Comparison of ENCODE assay signal across 18 mouse cellular contexts in genomic region chr16:10840018-10840417, GRCm38 (mm10). TPM values are rescaled to one million over a fixed set of nuclear protein-coding genes. Genes with fewer than 3 reads are reported as not detected.
"Had no signal": no experiment of that assay in that cellular context is flagged by ENCODE, and none has a peak within 500 bp of the region (broad histone marks: within the 10 kb centered on the region; RNA-seq: fewer than 3 reads in every experiment).

No protein-coding gene starts in this region.

- H3K36me3 ChIP-seq: neural tube, embryonic 12.5 days had no signal

- ATAC-seq: lung, postnatal 0 days had no signal

- H3K27ac ChIP-seq: left cerebral cortex, adult 2 months; liver, embryonic 15.5 days; midbrain, embryonic 10.5 days; neural tube, embryonic 12.5 days had no signal

- H3K9me3 ChIP-seq: liver, embryonic 15.5 days; midbrain, embryonic 10.5 days; neural tube, embryonic 12.5 days had no signal

- H3K4me2 ChIP-seq: liver, embryonic 11.5 days; liver, embryonic 15.5 days; neural tube, embryonic 12.5 days had no signal

- H3K9ac ChIP-seq: liver, embryonic 15.5 days; neural tube, embryonic 12.5 days had no signal

- H3K27me3 ChIP-seq: neural tube, embryonic 12.5 days had no signal

- DNase-seq: kidney, adult 11 months; kidney, postnatal 25 days; lung, adult 2 months; lung, postnatal 4 days; midbrain, embryonic 14.5 days; retina, postnatal 1 day; thymus, postnatal 14 days had no signal

- H3K4me3 ChIP-seq: left cerebral cortex, adult 2 months; liver, embryonic 15.5 days; midbrain, embryonic 10.5 days; myocyte; neural tube, embryonic 12.5 days had no signal

RNA-seq across cellular contexts. Expression of gene Gm11172, which starts 27.3 kb away (rescaled TPM):
- polyA plus RNA-seq: kidney, embryonic 14.5 days; limb, embryonic 11.5 days; liver, embryonic 11.5 days; liver, embryonic 15.5 days; lung, adult 2 months; lung, postnatal 0 days; midbrain, embryonic 10.5 days; midbrain, embryonic 14.5 days; myocyte; neural tube, embryonic 12.5 days; stomach, embryonic 16.5 days; urinary bladder, adult 2 months had no signal

RNA-seq across cellular contexts. Expression of gene Prm1, which starts 34.4 kb away (rescaled TPM):
- polyA plus RNA-seq: kidney, embryonic 14.5 days; limb, embryonic 11.5 days; liver, embryonic 11.5 days; liver, embryonic 15.5 days; lung, postnatal 0 days; midbrain, embryonic 10.5 days; midbrain, embryonic 14.5 days; myocyte; neural tube, embryonic 12.5 days; stomach, embryonic 16.5 days; urinary bladder, adult 2 months had no signal

RNA-seq across cellular contexts. Expression of gene Prm2, which starts 44.1 kb away (rescaled TPM):
- polyA plus RNA-seq: kidney, embryonic 14.5 days; limb, embryonic 11.5 days; liver, embryonic 11.5 days; liver, embryonic 15.5 days; lung, postnatal 0 days; midbrain, embryonic 10.5 days; midbrain, embryonic 14.5 days; myocyte; neural tube, embryonic 12.5 days; stomach, embryonic 16.5 days; urinary bladder, adult 2 months had no signal

RNA-seq across cellular contexts. Expression of gene Prm3, which starts 49.3 kb away (rescaled TPM):
- polyA plus RNA-seq: kidney, embryonic 14.5 days; limb, embryonic 11.5 days; liver, embryonic 11.5 days; liver, embryonic 15.5 days; lung, adult 2 months; lung, postnatal 0 days; midbrain, embryonic 10.5 days; midbrain, embryonic 14.5 days; myocyte; neural tube, embryonic 12.5 days; stomach, embryonic 16.5 days; urinary bladder, adult 2 months had no signal
